Mouse (Mus musculus) embryonic facial prominence, embryonic 15.5 days (tissue): ENCODE measurements around the gene Cabp7. TPM values are rescaled to one million over a fixed set of nuclear protein-coding genes. Genes with fewer than 3 reads are reported as not detected.

Experiments used
- ATAC-seq: fragments of 200-750 bp; cut with Nextera tagmentation; 2 replicates; pipeline ENCODE4 v1.8.0; 2017; ENCODE audit warnings: low read depth, moderate TSS enrichment; ENCODE audit not compliant: insufficient number of reproducible peaks, low FRiP score, low TSS enrichment
- H3K27ac ChIP-seq: fragments of 300-500 bp; sonication (generic); replicated peaks from 2 replicates; pipeline ENCODE4 v1.5.1; 2015; ENCODE audit warnings: mild to moderate bottlenecking, inconsistent platforms
- H3K27me3 ChIP-seq: fragments of 300-500 bp; sonication (generic); 2 replicates; pipeline ENCODE4 v1.6.1; 2015; ENCODE audit warnings: inconsistent platforms
- H3K36me3 ChIP-seq: fragments of 300-500 bp; sonication (generic); 2 replicates; pipeline ENCODE4 v1.6.1; 2015; ENCODE audit warnings: mild to moderate bottlenecking, inconsistent platforms
- H3K4me1 ChIP-seq: fragments of 300-500 bp; sonication (generic); 2 replicates; pipeline ENCODE4 v1.6.1; 2015; ENCODE audit warnings: inconsistent platforms
- H3K4me2 ChIP-seq: fragments of 300-500 bp; sonication (generic); replicated peaks from 2 replicates; pipeline ENCODE4 v1.6.1; 2015; ENCODE audit warnings: mild to moderate bottlenecking, inconsistent platforms
- H3K4me3 ChIP-seq: fragments of 300-500 bp; sonication (generic); replicated peaks from 2 replicates; pipeline ENCODE4 v1.5.1; 2015; ENCODE audit warnings: mild to moderate bottlenecking, inconsistent platforms
- H3K9ac ChIP-seq: fragments of 300-500 bp; sonication (generic); 2 replicates; pipeline ENCODE4 v1.6.1; 2015; ENCODE audit warnings: inconsistent platforms
- H3K9me3 ChIP-seq: fragments of 300-500 bp; sonication (generic); replicated peaks from 2 replicates; pipeline ENCODE4 v1.6.1; 2016; ENCODE audit warnings: inconsistent platforms
- WGBS: fragments of 180-500 bp; shearing (Covaris S2); methylation state at CpG from one replicate; pipeline ENCODE4 v1.1.7; 2015; 5-methylcytosine and 5-hydroxymethylcytosine counted together
- polyA plus RNA-seq: library from polyadenylated mRNA; unstranded; fragments of >200 nt; fragmentation: Nextera tagmentation; extraction: Ambion mirVana; gene quantifications from 2 replicates; pipeline ENCODE4 v1.2.1, GENCODE M21; 2015

The Cabp7 gene
- polyA plus RNA-seq, 1 experiment from 2014 or later = 0.28 TPM

- H3K27ac ChIP-seq = no peak overlapping the region
- 70% methylated on average over 5 of the region's 5 CpGs for WGBS
- no peak overlapping the region for H3K4me3 ChIP-seq
- H3K4me2 ChIP-seq = no peak overlapping the region
- H3K9ac ChIP-seq = no peak overlapping the region
- peaks cover 31% of the 10 kb centered on the region for H3K27me3 ChIP-seq
- peaks cover 5% of the 10 kb centered on the region; the same call in 1 of the 2 replicates for H3K4me1 ChIP-seq
- no peaks in the 10 kb centered on the region for H3K9me3 ChIP-seq
- H3K36me3 ChIP-seq = peaks cover 16% of the 10 kb centered on the region; the same call in 1 of the 2 replicates
- ATAC-seq = no peak
These were observed 17.9 kb upstream of the Cabp7 start for GRCm38 (mm10) chr11:4764476-4764875.

- H3K4me2 ChIP-seq = no peak overlapping the region
- WGBS = 18% methylated on average over 5 of the region's 5 CpGs
- no peaks in the 10 kb centered on the region for H3K9me3 ChIP-seq
- no peak for ATAC-seq
- peaks cover 31% of the 10 kb centered on the region for H3K27me3 ChIP-seq
- no peak overlapping the region for H3K27ac ChIP-seq
- H3K9ac ChIP-seq = no peak overlapping the region
- H3K36me3 ChIP-seq = peaks cover 10% of the 10 kb centered on the region; the same call in 1 of the 2 replicates
- peaks cover 5% of the 10 kb centered on the region; the same call in 1 of the 2 replicates for H3K4me1 ChIP-seq
- H3K4me3 ChIP-seq = no peak overlapping the region
These were observed 17.1 kb upstream of the Cabp7 start for GRCm38 (mm10) chr11:4763631-4764030.

GRCm38 (mm10) chr11:4762511-4762910 is 15.9 kb upstream of the Cabp7 start:
- H3K27me3 ChIP-seq = peaks cover 31% of the 10 kb centered on the region
- H3K4me1 ChIP-seq = peaks cover 5% of the 10 kb centered on the region; the same call in 1 of the 2 replicates
- 0 out of 2 replicates have a peak, but pooled peaks cover 4% of the 10 kb centered on the region for H3K36me3 ChIP-seq
- H3K9ac ChIP-seq = no peak overlapping the region
- H3K27ac ChIP-seq = no peak overlapping the region
- WGBS = 11% methylated on average over 2 of the region's 2 CpGs
- H3K9me3 ChIP-seq = no peaks in the 10 kb centered on the region
- no peak overlapping the region for H3K4me3 ChIP-seq
- H3K4me2 ChIP-seq = no peak overlapping the region
- no peak for ATAC-seq

- Histone ChIP-seq H3K9ac (no peak overlapping the region), H3K36me3 (0 out of 2 replicates have a peak, but pooled peaks cover under 1% of the 10 kb centered on the region), H3K4me1 (peaks cover 5% of the 10 kb centered on the region; the same call in 1 of the 2 replicates), H3K9me3 (no peaks in the 10 kb centered on the region), H3K4me2 (no peak overlapping the region), H3K27ac (no peak overlapping the region), H3K4me3 (no peak overlapping the region), H3K27me3 (peaks cover 31% of the 10 kb centered on the region)
- no peak for ATAC-seq
- 11% methylated on average over 6 of the region's 6 CpGs for WGBS
These were observed 15.4 kb upstream of the Cabp7 start for GRCm38 (mm10) chr11:4761991-4762390.

GRCm38 (mm10) chr11:4760438-4760837 is 13.9 kb upstream of the Cabp7 start:
- no peaks in the 10 kb centered on the region for H3K36me3 ChIP-seq
- no peak overlapping the region for H3K4me2 ChIP-seq
- H3K9ac ChIP-seq = no peak overlapping the region
- H3K4me1 ChIP-seq = peaks cover 5% of the 10 kb centered on the region; the same call in 1 of the 2 replicates
- H3K27ac ChIP-seq = no peak overlapping the region
- ATAC-seq = no peak
- H3K9me3 ChIP-seq = no peaks in the 10 kb centered on the region
- peaks cover 31% of the 10 kb centered on the region for H3K27me3 ChIP-seq
- no peak overlapping the region for H3K4me3 ChIP-seq
- 21% methylated on average over 4 of the region's 4 CpGs for WGBS

- Histone ChIP-seq H3K36me3 (no peaks in the 10 kb centered on the region), H3K27me3 (peaks cover 20% of the 10 kb centered on the region), H3K4me2 (no peak overlapping the region), H3K9me3 (no peaks in the 10 kb centered on the region), H3K4me3 (no peak overlapping the region), H3K9ac (no peak overlapping the region), H3K4me1 (peaks cover 5% of the 10 kb centered on the region; the same call in 1 of the 2 replicates), H3K27ac (no peak overlapping the region)
- WGBS = 42% methylated on average over 4 of the region's 4 CpGs
- ATAC-seq = no peak
These were observed 11.2 kb upstream of the Cabp7 start for GRCm38 (mm10) chr11:4757789-4758158.

- Histone ChIP-seq H3K27me3 (peaks cover 18% of the 10 kb centered on the region), H3K9ac (no peak overlapping the region), H3K4me1 (peaks cover 5% of the 10 kb centered on the region; the same call in 1 of the 2 replicates), H3K36me3 (no peaks in the 10 kb centered on the region), H3K27ac (no peak overlapping the region), H3K4me3 (no peak overlapping the region), H3K4me2 (no peak overlapping the region), H3K9me3 (no peaks in the 10 kb centered on the region)
- WGBS = 70% methylated on average over 11 of the region's 11 CpGs
- ATAC-seq = no peak
These were observed 10.6 kb upstream of the Cabp7 start for GRCm38 (mm10) chr11:4756984-4757788.

- WGBS = 81% methylated on average over 9 of the region's 9 CpGs
- Histone ChIP-seq H3K9me3 (no peaks in the 10 kb centered on the region), H3K4me1 (peaks cover 5% of the 10 kb centered on the region; the same call in 1 of the 2 replicates), H3K27ac (no peak overlapping the region), H3K4me3 (no peak overlapping the region), H3K36me3 (no peaks in the 10 kb centered on the region), H3K9ac (no peak overlapping the region), H3K27me3 (peaks cover 11% of the 10 kb centered on the region), H3K4me2 (no peak overlapping the region)
- no peak for ATAC-seq
These were observed 9.9 kb upstream of the Cabp7 start for GRCm38 (mm10) chr11:4756460-4756859.

- Histone ChIP-seq H3K4me3 (no peak overlapping the region), H3K9me3 (no peaks in the 10 kb centered on the region), H3K9ac (no peak overlapping the region), H3K27me3 (peaks cover 11% of the 10 kb centered on the region), H3K36me3 (no peaks in the 10 kb centered on the region), H3K27ac (no peak overlapping the region), H3K4me2 (no peak overlapping the region), H3K4me1 (no peaks in the 10 kb centered on the region)
- ATAC-seq = no peak
- WGBS = 75% methylated on average over 11 of the region's 11 CpGs
These were observed 8.3 kb upstream of the Cabp7 start for GRCm38 (mm10) chr11:4754867-4755266.

GRCm38 (mm10) chr11:4754036-4754435 is 7.5 kb upstream of the Cabp7 start:
- Histone ChIP-seq H3K9me3 (no peaks in the 10 kb centered on the region), H3K4me2 (no peak overlapping the region), H3K36me3 (no peaks in the 10 kb centered on the region), H3K27ac (no peak overlapping the region), H3K4me3 (no peak overlapping the region), H3K27me3 (peaks cover 19% of the 10 kb centered on the region), H3K4me1 (no peaks in the 10 kb centered on the region), H3K9ac (no peak overlapping the region)
- WGBS = 90% methylated on average over 3 of the region's 3 CpGs
- no peak for ATAC-seq

- no peak overlapping the region for H3K4me3 ChIP-seq
- ATAC-seq = no peak
- no peaks in the 10 kb centered on the region for H3K36me3 ChIP-seq
- H3K9me3 ChIP-seq = no peaks in the 10 kb centered on the region
- no peak overlapping the region for H3K9ac ChIP-seq
- H3K4me2 ChIP-seq = no peak overlapping the region
- H3K4me1 ChIP-seq = no peaks in the 10 kb centered on the region
- no peak overlapping the region for H3K27ac ChIP-seq
- WGBS = 33% methylated on average over 10 of the region's 10 CpGs
- H3K27me3 ChIP-seq = peaks cover 31% of the 10 kb centered on the region
These were observed 6.3 kb upstream of the Cabp7 start for GRCm38 (mm10) chr11:4752836-4753235.
